Mouse (Mus musculus) mature B cell (primary cell): ENCODE results near the gene Bpifb3.

ENCODE experiments used
- in situ Hi-C: fragments of 300-500 bp; cut with MboI; formaldehyde crosslinking; loops from 2 replicates; pipeline ENCODE4 v1.14.3; 2019

Bpifb3 gene

GRCm38 (mm10) chr2:153917930-153918329, at the start of gene Bpifb3:
Gene Bpifb3, plus strand, starts transcription at chr2:153918230.
- in situ Hi-C loops: no loop called here

DNA sequence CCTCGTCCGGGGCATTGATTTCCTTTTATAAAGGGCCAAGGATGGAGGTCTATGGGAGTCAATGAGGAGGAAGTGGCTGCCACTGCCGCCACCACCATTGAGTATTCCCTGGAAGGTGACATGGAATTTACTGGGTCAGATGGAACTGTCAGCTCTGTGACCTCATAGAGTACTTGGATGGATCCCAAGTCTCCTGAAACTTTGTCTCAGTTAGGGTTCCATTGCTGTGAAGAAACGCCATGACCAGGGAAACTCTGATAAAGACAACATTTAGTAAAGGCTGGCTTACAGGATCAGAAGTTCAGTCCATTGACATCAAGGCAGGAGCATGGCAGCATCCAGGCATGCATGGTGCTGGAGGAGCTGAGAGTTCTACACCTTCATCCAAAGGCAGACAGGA, 47.0 kb upstream of the Bpifb3 start, which contains the start of gene Sun5:
Gene Sun5 (minus strand): TSS at position 101 of the 400 bp plus-strand sequence.
- in situ Hi-C loops: no loop called here

GRCm38 (mm10) chr2:153874745-153875144, 43.3 kb upstream of the Bpifb3 start, which contains the start of gene Bpifb2:
Gene Bpifb2, plus strand, starts transcription at chr2:153875045.
- in situ Hi-C loops: no loop called here

DNA sequence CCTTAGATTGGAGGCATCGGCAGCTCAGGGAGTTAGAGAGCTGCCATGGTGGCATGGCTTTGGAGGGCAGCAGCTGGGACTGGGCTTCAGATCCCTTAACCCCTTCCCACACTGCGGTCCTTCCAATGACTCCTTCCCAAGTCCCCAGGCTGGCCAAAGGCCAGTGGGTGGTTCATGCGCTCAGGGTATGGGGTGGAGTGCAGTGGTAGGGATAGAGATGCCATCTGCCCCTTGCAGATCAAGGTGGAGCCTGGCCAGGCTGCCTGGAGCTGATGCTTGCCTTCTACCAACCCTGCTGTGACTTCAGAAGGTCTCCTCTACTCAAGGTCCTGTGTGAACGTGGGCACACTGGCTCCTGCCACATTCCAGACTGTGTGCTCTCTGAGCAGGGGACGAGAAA, 18.9 kb upstream of the Bpifb3 start:
- in situ Hi-C loops: no loop called here

- in situ Hi-C loops: no loop called here
Measured at GRCm38 (mm10) chr2:153900088-153900487, 17.9 kb upstream of the Bpifb3 start, which contains the start of gene Bpifb6. Gene Bpifb6, plus strand, starts transcription at chr2:153900388.

DNA sequence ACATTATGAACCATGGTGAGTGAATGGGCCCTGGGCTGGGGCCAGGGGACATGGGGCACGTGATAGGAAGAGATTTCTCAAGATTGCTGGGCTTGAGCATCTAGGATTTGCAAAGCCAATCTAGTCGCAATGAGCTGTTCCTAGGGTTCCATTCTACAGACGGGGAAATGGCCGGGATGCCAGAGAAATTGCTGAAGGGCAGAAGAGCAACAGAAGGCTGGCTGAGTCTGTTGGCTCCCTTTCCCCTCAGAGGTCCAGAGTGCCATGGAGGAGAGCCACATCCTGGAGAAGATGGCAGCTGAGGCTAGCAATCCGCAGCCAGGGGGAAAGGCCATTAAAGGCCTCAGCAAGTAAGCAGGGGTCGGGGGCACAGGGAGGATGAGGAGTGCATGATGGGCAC, 15.3 kb upstream of the Bpifb3 start:
- in situ Hi-C loops: no loop called here

GRCm38 (mm10) chr2:153906626-153907025, 11.4 kb upstream of the Bpifb3 start:
- in situ Hi-C loops: no loop called here

DNA sequence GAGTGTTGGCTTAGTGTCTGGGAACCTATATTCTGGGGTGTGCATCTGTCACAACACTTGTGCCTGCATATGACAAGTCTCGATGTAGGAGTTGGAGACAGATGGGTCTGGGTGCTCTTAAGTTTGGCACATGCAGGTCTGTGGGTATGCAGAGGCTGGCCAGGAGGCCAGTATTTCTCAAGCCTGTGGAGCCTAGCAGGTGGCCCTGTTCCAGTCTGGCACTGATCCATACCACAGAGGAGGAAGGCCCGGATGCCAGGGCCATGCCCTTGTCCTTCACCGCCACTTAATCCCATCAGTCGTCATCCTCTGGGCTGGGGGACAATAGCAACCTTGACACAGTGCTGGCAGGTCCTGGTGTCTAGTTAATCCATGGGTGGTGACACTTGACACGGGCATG, 3.9 kb upstream of the Bpifb3 start:
- in situ Hi-C loops: no loop called here

DNA sequence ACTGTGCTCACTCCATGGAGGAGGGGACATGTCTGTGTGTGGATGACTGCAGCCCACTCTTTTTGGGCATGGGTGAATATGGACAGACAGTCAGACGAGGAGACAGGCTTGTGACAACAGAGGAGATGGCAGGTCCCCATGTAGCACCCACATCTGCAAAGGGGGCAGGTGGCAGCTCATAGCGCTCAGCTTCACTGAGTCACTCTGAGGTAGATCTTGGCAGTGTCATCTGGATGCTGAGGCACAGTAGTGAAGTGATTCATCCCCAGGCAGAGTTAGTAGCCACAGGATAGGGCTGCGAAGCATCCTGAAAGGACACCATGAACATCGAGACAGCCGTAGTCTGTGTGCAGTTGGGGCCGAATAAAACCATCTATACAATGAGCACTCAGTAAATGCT, 3.2 kb downstream of the Bpifb3 start:
- in situ Hi-C loops: no loop called here

- in situ Hi-C loops: no loop called here
Measured at GRCm38 (mm10) chr2:153929871-153930413, 11.9 kb downstream of the Bpifb3 start.

- in situ Hi-C loops: no loop called here
Measured at GRCm38 (mm10) chr2:153931125-153931524, 13.1 kb downstream of the Bpifb3 start.

GRCm38 (mm10) chr2:153933311-153933710, 15.3 kb downstream of the Bpifb3 start:
- in situ Hi-C loops: no loop called here

GRCm38 (mm10) chr2:153935348-153935747, 17.3 kb downstream of the Bpifb3 start:
- in situ Hi-C loops: no loop called here

DNA sequence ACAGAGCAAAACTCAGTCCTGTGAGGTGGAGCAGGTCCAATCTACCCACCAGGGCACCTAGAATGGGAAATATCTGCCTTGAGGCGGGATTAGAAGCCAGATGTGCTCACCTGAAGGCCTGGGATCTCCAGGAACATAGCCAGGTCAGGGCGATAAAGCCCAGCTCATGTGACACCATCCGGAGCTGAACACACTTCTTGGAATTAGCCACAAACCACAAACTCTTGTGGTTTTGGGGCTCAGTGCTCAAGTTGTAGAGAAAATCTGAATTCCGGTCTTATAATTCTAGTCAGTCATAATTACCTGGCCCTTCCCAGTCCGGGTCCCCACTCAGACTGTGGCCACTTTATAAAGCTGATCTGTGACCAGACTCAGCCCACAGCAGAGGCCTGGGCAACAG, 19.8 kb downstream of the Bpifb3 start, which contains the start of gene Bpifb4:
Gene Bpifb4 (plus strand): TSS at position 370 of the 400 bp plus-strand sequence.
- in situ Hi-C loops: no loop called here

DNA sequence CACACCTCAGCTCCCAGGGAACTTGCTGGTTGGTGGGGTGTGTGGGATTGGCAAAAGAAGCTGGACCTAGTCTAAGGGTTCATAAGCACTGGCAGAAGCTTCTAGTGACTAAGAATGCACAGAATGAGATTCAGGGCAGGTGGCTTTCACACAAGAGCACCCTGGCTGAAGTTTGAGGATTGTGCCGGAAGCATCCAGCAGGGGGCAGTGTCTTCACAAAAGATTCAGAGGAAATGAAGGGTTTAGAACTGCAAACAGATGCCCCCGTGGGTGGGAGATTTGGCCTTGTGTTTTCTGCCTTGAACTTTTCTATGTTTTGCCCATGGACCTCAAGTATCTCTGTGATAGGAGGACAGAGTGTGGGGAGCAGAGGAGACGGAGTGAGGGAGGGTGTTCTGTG, 25.5 kb downstream of the Bpifb3 start:
- in situ Hi-C loops: no loop called here

DNA sequence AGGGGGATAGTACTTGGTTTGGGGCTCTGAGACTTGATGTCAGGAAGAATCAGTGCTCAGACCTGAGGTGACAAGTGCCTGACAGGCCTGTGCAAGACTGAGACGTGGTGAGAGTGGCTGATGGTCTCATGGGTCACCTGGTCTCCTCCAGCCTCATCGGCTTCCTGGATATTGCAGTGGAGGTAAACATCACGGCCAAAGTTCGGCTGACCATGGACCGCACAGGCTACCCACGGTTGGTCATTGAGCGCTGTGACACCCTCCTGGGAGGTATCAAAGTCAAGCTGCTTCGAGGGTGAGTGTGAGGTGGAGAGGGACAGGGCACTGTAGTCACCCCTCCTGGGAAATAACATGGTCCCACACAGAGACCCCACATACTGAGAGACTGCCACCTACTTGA, 26.5 kb downstream of the Bpifb3 start:
- in situ Hi-C loops: no loop called here

GRCm38 (mm10) chr2:153952897-153953296, 34.9 kb downstream of the Bpifb3 start:
- in situ Hi-C loops: no loop called here

DNA sequence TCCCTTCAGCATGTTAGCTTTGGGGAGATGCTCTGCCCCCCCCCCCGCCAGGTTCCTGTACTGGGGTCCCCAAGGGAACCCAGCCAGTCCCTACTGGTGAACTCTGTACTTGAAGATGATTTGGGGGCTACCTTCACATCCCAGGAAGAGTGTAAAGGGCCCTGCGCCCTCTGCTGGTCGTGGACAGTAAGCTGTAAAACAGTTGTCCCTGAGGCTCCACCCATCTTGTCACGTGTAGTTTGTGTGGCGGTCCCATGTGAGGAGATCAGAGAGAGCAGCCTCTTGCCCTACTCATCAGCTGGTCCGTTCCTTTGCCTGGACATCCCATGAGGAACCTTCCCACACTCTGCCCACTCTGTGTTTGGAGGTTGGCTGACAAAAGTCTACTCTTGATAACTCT, 35.8 kb downstream of the Bpifb3 start:
- in situ Hi-C loops: no loop called here

DNA sequence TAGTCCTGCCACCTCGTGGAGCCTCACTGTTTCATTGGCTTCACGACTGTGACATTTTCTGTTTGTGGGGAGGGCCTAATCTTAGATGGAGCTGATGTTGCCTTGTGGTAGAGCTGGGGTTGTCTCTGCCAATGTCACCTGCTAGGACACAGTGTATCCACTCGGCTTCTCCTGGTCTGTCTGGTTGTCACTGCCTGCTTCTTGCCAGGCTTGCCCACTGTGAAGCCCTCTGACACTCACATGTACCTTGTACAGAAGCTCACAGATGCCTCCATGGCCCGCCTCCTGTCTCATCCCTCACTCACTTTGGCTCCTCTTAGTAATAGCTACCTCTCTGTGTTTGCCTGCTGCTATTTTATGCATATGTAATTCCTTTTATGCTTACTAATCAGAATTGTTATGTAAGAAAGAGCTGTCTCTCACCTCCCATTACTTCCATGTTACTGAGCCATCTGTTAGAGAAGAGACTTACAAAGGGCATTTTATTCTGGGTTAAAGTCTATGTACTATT, 44.8 kb downstream of the Bpifb3 start:
- in situ Hi-C loops: no loop called here

GRCm38 (mm10) chr2:153963334-153963733, 45.3 kb downstream of the Bpifb3 start:
- in situ Hi-C loops: no loop called here

- in situ Hi-C loops: no loop called here
Measured at GRCm38 (mm10) chr2:153970221-153970620, 52.2 kb downstream of the Bpifb3 start.

DNA sequence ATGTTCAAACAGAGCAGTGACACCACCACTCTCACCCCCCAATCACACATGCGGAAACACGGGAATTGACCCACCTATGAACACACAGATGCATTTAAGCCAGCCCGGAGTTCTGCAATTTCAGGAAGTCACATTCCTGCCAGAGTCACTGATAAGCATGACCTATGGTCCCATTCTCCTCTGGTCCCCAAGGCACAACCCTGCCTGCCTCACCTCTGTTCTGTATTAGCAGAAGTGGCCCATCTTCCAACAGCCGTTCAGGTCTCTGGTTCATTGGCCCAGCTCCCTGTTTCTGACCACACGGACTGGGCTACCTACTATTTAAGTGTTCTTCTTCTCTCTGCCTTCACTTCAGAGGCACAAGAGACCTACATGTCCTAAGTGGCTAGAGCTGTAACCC, 56.6 kb downstream of the Bpifb3 start, which contains the start of gene Bpifa6:
Gene Bpifa6 (plus strand): TSS at position 364 of the 400 bp plus-strand sequence.
- in situ Hi-C loops: no loop called here
